Mouse (Mus musculus): ENCODE results near the gene Fras1.

DNA sequence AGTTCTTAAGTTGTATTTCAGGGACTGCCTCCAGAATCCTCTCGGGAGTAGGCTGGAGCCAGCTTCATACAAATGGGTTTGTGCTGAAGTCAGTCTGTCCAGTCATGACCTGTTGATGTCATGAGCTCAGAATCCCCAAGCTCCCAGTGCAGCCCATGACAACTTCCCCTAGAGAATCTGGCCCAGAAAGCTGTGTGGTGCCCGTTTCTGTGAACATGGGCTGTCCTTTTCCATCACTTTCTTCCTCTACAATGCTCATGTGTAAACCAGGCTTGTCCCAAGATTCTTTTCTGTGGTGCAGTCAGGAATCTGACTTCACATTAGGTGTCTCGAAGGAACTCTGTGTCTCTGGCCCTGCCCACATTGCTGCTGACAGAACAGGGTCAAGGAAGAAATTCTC is 429.3 kb downstream of the Fras1 start:
- TF ChIP-seq CTCF (IDR thresholded peaks at IDR 0.05; ENCODE audit: low read depth, low read length) (no peak), POLR2A (IDR thresholded peaks at IDR 0.05; ENCODE audit: borderline replicate concordance, low read depth, low read length) (no peak)
